Mouse (Mus musculus) liver, postnatal 0 days (tissue): ENCODE results near the gene Loxl4. TPM values are rescaled to one million over a fixed set of nuclear protein-coding genes. Genes with fewer than 3 reads are reported as not detected.

Experiments used
- ATAC-seq: fragments of 200-750 bp; cut with Nextera tagmentation; 2 replicates; pipeline ENCODE4 v1.8.0; 2017; ENCODE audit warnings: mild to moderate bottlenecking, moderate library complexity
- DNase-seq: peaks from one replicate; pipeline ENCODE4 v3.0.0-alpha.2; 2016
- H3K27ac ChIP-seq: fragments of 300-500 bp; sonication (generic); 2 replicates; pipeline ENCODE4 v1.5.1; 2014; ENCODE audit warnings: antibody characterized with exemption, moderate library complexity, mild to moderate bottlenecking, low read depth
- H3K27me3 ChIP-seq: fragments of 300-500 bp; sonication (generic); 2 replicates; pipeline ENCODE4 v1.6.1; 2014; ENCODE audit warnings: low read length, control low read depth, mixed read lengths; ENCODE audit not compliant: insufficient read depth
- H3K36me3 ChIP-seq: fragments of 300-500 bp; sonication (generic); replicated peaks from 2 replicates; pipeline ENCODE4 v1.6.1; 2014; ENCODE audit warnings: mild to moderate bottlenecking, control low read depth, low read length, moderate library complexity, mixed read lengths; ENCODE audit not compliant: insufficient read depth
- H3K4me1 ChIP-seq: fragments of 300-500 bp; sonication (generic); 2 replicates; pipeline ENCODE4 v1.6.1; 2014; ENCODE audit warnings: antibody characterized with exemption, mild to moderate bottlenecking, control low read depth; ENCODE audit not compliant: insufficient read depth
- H3K4me2 ChIP-seq: fragments of 300-500 bp; sonication (generic); 2 replicates; pipeline ENCODE4 v1.6.1; 2014; ENCODE audit warnings: low read depth, mild to moderate bottlenecking, low read length, moderate library complexity, mixed read lengths
- H3K4me3 ChIP-seq: fragments of 300-500 bp; sonication (generic); 2 replicates; pipeline ENCODE4 v1.5.1; 2014; ENCODE audit warnings: low read depth, low read length
- H3K9ac ChIP-seq: fragments of 300-500 bp; sonication (generic); replicated peaks from 2 replicates; pipeline ENCODE4 v1.6.1; 2014; ENCODE audit warnings: mild to moderate bottlenecking, moderate library complexity
- H3K9me3 ChIP-seq: fragments of 300-500 bp; sonication (generic); 2 replicates; pipeline ENCODE4 v1.6.1; 2016; ENCODE audit warnings: mild to moderate bottlenecking, control low read depth, low read length, mixed read lengths
- CTCF ChIP-seq: sonication (generic); IDR thresholded peaks from 2 replicates; pipeline ENCODE4 v1.5.1; 2016; ENCODE audit warnings: antibody characterized with exemption, low read depth
- EP300 ChIP-seq: IDR thresholded peaks from 2 replicates; pipeline ENCODE4 v1.6.1; 2016; ENCODE audit warnings: antibody characterized with exemption, low read depth, mild to moderate bottlenecking
- WGBS: fragments of 180-500 bp; shearing (Covaris S2); extraction: QIAGEN DNeasy Blood & Tissue Kit; methylation state at CpG from one replicate; pipeline ENCODE4 v1.1.7; 2014; ENCODE audit not compliant: insufficient replicate concordance; 5-methylcytosine and 5-hydroxymethylcytosine counted together
- polyA plus RNA-seq: library from polyadenylated mRNA; unstranded; fragments of >200 nt; fragmentation: Nextera tagmentation; extraction: Ambion mirVana; gene quantifications from 2 replicates; pipeline ENCODE4 v1.2.1, GENCODE M21; 2015

Loxl4 gene
- polyA plus RNA-seq, 1 experiment from 2014 or later: 0.13 TPM

GRCm38 (mm10) chr19:42638604-42639481, 26.2 kb upstream of the Loxl4 start:
- Histone ChIP-seq H3K4me2 (no peak overlapping the region), H3K36me3 (no peaks in the 10 kb centered on the region), H3K4me1 (no peaks in the 10 kb centered on the region; the same call in 1 of the 2 replicates), H3K9me3 (no peaks in the 10 kb centered on the region), H3K27me3 (no peaks in the 10 kb centered on the region), H3K27ac (no peak overlapping the region), H3K9ac (no peak overlapping the region), H3K4me3 (no peak overlapping the region)
- ATAC-seq: no peak
- WGBS: 47% methylated on average over 8 of the region's 8 CpGs
- DNase-seq: peak; percentile 12
- no peak for TF ChIP-seq EP300
- no peak for TF ChIP-seq CTCF

GRCm38 (mm10) chr19:42636631-42637030, 24.0 kb upstream of the Loxl4 start:
- no peak overlapping the region for H3K4me3 ChIP-seq
- TF ChIP-seq CTCF (no peak), EP300 (no peak)
- H3K4me1 ChIP-seq: no peaks in the 10 kb centered on the region; the same call in 1 of the 2 replicates
- H3K36me3 ChIP-seq: no peaks in the 10 kb centered on the region
- DNase-seq (peak; percentile 15), ATAC-seq (no peak)
- H3K27ac ChIP-seq: no peak overlapping the region
- H3K27me3 ChIP-seq: no peaks in the 10 kb centered on the region
- WGBS: 48% methylated on average over 11 of the region's 11 CpGs
- H3K9ac ChIP-seq: no peak overlapping the region
- no peaks in the 10 kb centered on the region for H3K9me3 ChIP-seq
- no peak overlapping the region for H3K4me2 ChIP-seq

GRCm38 (mm10) chr19:42633650-42634049, 21.0 kb upstream of the Loxl4 start:
- H3K27ac ChIP-seq: no peak overlapping the region
- no peak for DNase-seq
- H3K4me2 ChIP-seq: no peak overlapping the region
- no peak for TF ChIP-seq EP300
- TF ChIP-seq CTCF: no peak
- H3K4me3 ChIP-seq: no peak overlapping the region
- H3K9me3 ChIP-seq: no peaks in the 10 kb centered on the region
- no peaks in the 10 kb centered on the region for H3K36me3 ChIP-seq
- H3K4me1 ChIP-seq: no peaks in the 10 kb centered on the region
- no peak overlapping the region for H3K9ac ChIP-seq
- H3K27me3 ChIP-seq: no peaks in the 10 kb centered on the region
- ATAC-seq: no peak
- WGBS: 64% methylated on average over 2 of the region's 2 CpGs

- Histone ChIP-seq H3K4me1 (no peaks in the 10 kb centered on the region), H3K9me3 (no peaks in the 10 kb centered on the region), H3K27ac (no peak overlapping the region), H3K36me3 (no peaks in the 10 kb centered on the region), H3K4me3 (no peak overlapping the region), H3K27me3 (no peaks in the 10 kb centered on the region), H3K4me2 (no peak overlapping the region), H3K9ac (no peak overlapping the region)
- WGBS: 64% methylated on average over 4 of the region's 4 CpGs
- DNase-seq: peak; percentile 7
- no peak for TF ChIP-seq EP300
- TF ChIP-seq CTCF: no peak
- ATAC-seq: no peak
Measured at GRCm38 (mm10) chr19:42632301-42632700, 19.7 kb upstream of the Loxl4 start.

- ATAC-seq (peak; percentile 40), DNase-seq (peak; percentile 18)
- no peak overlapping the region for H3K9ac ChIP-seq
- no peaks in the 10 kb centered on the region for H3K27me3 ChIP-seq
- H3K9me3 ChIP-seq: no peaks in the 10 kb centered on the region
- no peak overlapping the region for H3K4me2 ChIP-seq
- no peaks in the 10 kb centered on the region for H3K4me1 ChIP-seq
- no peak overlapping the region for H3K27ac ChIP-seq
- WGBS: 12% methylated on average over 8 of the region's 8 CpGs
- H3K36me3 ChIP-seq: no peaks in the 10 kb centered on the region
- no peak overlapping the region for H3K4me3 ChIP-seq
- TF ChIP-seq EP300 (no peak), CTCF (no peak)
Measured at GRCm38 (mm10) chr19:42631541-42631961, 18.9 kb upstream of the Loxl4 start.

- Histone ChIP-seq H3K9ac (no peak overlapping the region), H3K27me3 (no peaks in the 10 kb centered on the region), H3K4me1 (no peaks in the 10 kb centered on the region), H3K27ac (no peak overlapping the region), H3K4me3 (no peak overlapping the region), H3K4me2 (no peak overlapping the region), H3K9me3 (no peaks in the 10 kb centered on the region), H3K36me3 (no peaks in the 10 kb centered on the region)
- 89% methylated on average over 6 of the region's 6 CpGs for WGBS
- no peak for ATAC-seq
- TF ChIP-seq EP300: no peak
- TF ChIP-seq CTCF: no peak
- peak; percentile 12 for DNase-seq
Measured at GRCm38 (mm10) chr19:42628068-42628467, 15.5 kb upstream of the Loxl4 start.
